Mouse (Mus musculus): ENCODE measurements at regions not wholly inside any gene's neighbourhood (a gene's known extent, or its start where the extent isn't known, plus 50 kb on each side); places are given as distances from the start of the nearest gene placed in this dataset.
"Not testable (repeated sequence)": the region's sequence is repeated elsewhere in the genome, so short reads cannot be mapped to it uniquely, and the experiment has no call there.

GRCm38 (mm10) chr14:60525979-60526378 lies 107.8 kb upstream of the Spata13 start:
- DNase-seq, result no peak

DNA sequence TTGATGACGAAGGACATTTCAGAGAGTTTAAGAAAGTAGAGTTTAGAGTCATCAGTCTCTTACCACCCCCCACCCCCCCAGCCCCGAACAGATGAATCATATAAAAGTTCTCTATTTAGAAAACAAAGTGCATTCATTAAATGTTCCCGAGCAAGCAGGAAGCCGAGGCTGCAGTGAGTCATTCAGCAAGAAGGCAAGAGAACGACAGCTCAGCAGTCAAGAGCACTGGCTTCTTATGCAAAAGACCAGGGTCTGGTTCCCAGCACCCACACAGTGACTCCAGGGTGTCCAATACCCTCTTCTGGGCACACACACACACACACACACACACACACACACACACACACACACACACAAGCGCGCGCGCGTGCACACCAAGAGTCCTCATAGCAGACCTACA lies 107.0 kb upstream of the Spata13 start:
- no peak for DNase-seq

GRCm38 (mm10) chr14:60527951-60528350 lies 105.8 kb upstream of the Spata13 start:
- peak; percentile 29 to 48 for DNase-seq

DNA sequence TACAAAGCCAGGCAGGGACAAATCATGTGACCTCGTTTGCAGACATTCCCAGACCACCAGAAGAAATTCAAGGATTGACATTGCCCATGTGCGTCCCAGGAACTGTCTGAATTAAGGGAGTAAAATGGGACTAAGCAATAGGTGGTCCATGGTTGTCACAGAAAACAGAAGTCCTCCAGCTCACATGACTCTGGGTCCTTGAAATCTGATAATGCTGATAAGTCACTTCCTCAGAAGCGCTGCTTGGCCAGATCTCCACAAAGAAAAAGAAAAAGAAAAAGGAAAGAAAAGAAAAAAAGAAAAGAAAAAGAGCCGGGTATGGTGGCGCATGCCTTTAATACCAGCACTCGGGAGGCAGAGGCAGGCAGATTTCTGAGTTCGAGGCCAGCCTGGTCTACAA lies 105.3 kb upstream of the Spata13 start:
- no peak for DNase-seq

- peak; percentile 37 to 72 for DNase-seq
These were observed 104.8 kb upstream of the Spata13 start for GRCm38 (mm10) chr14:60529022-60529421.

DNA sequence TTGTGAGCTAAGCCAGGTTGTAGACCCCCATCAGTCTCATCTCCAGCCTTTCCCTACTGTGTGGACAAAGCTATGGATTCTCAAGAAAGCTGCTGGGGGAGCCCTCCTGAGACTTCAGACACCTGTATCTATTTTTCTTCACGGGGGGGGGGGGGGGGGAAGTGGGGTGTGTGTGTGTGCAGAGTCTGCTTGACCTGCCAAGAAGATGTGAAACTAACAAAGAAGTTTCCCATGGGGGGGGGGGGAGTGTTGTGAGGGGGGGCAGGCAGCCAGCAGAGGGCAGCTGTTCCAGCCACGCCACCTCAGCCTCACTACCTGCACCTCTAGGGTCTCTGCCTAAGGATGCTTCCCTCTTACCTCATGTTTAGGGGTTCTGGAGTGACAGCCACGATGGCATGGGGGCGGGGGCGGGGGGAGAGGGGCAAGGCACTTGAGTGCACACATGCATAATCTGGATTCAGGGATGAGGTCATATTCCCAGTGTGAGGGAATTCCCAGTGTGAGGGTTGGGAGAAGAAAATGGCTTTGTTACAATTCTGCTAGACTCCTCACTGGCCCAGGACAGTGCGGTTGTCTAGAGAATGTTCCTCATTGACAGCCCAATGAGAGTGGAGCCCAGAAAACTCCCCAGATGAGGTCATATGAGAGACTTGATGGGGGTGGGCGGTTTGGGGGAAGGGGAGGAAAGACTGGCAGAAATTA lies 104.0 kb upstream of the Spata13 start:
- DNase-seq, result no peak

GRCm38 (mm10) chr14:60530348-60530711 lies 103.5 kb upstream of the Spata13 start:
- DNase-seq, result no peak

GRCm38 (mm10) chr14:60530973-60531372 lies 102.8 kb upstream of the Spata13 start:
- no peak for DNase-seq

- DNase-seq, result no peak
These were observed 102.0 kb upstream of the Spata13 start for GRCm38 (mm10) chr14:60531766-60532165.

DNA sequence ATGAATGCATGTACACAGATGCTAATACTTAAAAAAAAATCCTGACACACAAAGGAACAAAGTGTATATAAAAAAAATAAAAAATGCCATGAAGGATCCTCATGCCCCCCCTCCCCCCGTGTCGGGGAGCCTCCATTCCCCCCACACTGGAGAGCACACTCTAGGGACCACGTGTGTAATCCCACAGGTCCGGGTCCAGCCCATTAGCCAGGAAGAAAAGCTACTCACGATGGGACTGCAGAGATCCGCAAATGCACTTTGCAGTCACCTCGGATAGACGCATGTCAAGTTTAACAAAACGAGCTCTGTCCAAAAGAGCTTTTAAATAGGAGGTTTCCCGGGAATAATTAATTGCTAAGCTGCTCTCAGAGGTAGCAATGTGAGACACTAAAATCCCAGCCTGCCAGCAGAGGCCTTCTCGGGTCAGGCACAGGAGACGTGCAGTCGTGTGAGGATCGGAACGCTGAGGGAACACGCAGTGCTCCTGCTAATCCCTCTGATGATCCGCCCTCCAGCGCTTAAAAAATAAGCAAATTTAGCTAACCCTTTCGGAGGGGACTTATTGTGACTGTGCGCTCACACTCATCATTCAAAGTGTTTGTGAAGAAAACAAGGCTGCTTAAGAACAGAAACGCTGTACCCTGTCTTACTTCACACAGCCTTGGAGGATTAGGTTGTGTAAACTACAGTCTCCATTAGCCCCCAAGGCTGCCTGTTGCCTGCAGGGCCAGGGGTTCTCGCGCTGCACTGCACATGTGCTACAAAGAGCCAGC lies 100.2 kb upstream of the Spata13 start:
- peak in 1 of 2 experiments; percentile 33 for DNase-seq

DNA sequence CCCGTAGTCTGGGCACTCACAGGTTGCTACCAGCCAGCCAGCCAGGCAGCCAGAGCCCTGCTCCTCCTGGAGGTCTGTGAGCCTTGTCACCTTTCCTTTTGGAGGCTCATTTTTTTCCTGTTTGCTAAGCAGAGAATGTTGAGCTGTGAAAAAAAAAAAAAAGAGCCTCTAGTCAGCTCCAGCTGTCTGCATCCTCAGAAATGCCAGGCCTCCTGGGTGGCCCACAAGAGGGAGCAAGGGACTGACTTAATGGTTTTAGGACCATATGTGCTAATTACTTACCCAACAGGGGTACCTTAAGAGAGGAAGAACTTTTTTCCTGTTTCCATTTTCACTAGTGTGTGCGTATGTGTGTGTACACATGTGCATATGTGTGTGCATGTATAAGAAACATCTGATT lies 94.8 kb upstream of the Spata13 start:
- no peak for DNase-seq

- DNase-seq, result no peak
These were observed 93.7 kb upstream of the Spata13 start for GRCm38 (mm10) chr14:60540111-60540510.

- DNase-seq, result no peak
These were observed 92.2 kb upstream of the Spata13 start for GRCm38 (mm10) chr14:60541596-60541995.

- no peak for DNase-seq
These were observed 89.0 kb upstream of the Spata13 start for GRCm38 (mm10) chr14:60544767-60545166.

GRCm38 (mm10) chr14:60554222-60554740 lies 79.5 kb upstream of the Spata13 start:
- DNase-seq, result peak; percentile 10 to 34

- no peak for DNase-seq
These were observed 77.3 kb upstream of the Spata13 start for GRCm38 (mm10) chr14:60556541-60556940.

GRCm38 (mm10) chr14:60557020-60557419 lies 76.8 kb upstream of the Spata13 start:
- DNase-seq, result no peak

- no peak for DNase-seq
These were observed 74.4 kb upstream of the Spata13 start for GRCm38 (mm10) chr14:60559376-60559775.

DNA sequence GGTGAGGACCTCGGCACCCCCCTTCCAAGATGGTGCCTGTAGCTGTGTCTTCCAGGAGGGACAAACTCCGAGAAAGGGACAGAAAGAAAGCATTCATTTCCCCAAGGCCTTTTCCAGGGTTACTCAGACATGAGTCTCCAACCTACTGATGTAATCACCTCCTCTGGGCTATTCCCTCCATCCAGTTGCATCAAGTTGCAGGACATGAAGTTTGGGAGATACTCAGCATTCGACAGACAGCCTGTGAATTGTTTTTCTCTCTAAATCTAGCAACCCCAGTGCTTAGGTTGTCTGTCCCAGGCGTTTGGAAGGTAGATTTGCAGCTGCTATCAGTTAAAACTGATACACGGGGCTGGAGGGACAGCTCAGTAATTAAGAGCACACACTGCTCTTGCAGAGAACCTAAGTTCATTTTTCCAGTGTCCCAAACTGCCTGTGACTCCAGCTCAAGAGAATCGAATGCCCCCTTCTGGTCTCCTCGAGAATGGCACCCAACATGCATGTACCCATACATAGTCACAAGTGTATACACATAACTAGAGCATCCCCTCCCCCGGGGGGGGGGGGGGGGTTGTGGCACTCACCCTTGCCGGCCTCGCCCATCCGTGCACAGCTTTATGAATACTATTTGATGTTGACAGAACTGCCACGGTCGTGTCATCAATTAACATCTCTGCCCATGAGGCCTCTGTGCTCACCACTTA lies 73.8 kb upstream of the Spata13 start:
- peak in 1 of 2 experiments; percentile 16 for DNase-seq

- no peak for DNase-seq
These were observed 57.5 kb upstream of the Spata13 start for GRCm38 (mm10) chr14:60576281-60576680.

DNA sequence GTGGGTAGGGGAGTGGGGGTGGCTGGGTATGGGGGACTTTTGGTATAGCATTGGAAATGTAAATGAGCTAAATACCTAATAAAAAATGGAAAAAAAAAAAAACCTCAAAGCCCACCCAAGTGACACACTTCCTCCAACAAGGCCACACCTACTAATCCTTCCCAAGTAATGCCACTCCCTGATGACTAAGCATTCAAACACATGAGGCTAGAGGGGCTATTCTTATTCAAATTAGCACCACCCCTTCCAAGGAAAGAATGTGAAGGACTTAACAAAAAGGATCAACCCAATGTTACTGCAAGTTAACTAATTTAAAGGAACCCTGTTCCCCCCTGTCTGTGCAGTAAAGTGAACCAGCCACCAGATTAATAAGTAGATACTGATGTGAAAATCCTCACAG lies 53.7 kb upstream of the Spata13 start:
- not testable (repeated sequence) for DNase-seq

All from lung, adult 18-20 months (tissue).